Mouse (Mus musculus) heart, embryonic 11.5 days (tissue): ENCODE results near the gene Srcin1. TPM values are rescaled to one million over a fixed set of nuclear protein-coding genes. Genes with fewer than 3 reads are reported as not detected.

Experiments
- polyA plus RNA-seq: library from polyadenylated mRNA; unstranded; fragments of >200 nt; fragmentation: Nextera tagmentation; extraction: Ambion mirVana; gene quantifications from 2 replicates; pipeline ENCODE4 v1.2.1, GENCODE M21; 2014

The Srcin1 gene
- polyA plus RNA-seq, 1 experiment from 2014 or later: 0.23 TPM

Other genes with a start within 250 kb of the Srcin1 start
- gene Gpr179, start 224.1 kb downstream of the Srcin1 start, polyA plus RNA-seq: 0.01 TPM in 1 of 2 replicates, not detected in the other
- 2.2 and 2.9 TPM in 2 replicates for gene Socs7, start 213.6 kb downstream of the Srcin1 start, polyA plus RNA-seq
- gene Arhgap23, start 160.7 kb downstream of the Srcin1 start, polyA plus RNA-seq: 6.7 and 8.3 TPM in 2 replicates
- gene 4933428G20Rik, start 75.8 kb downstream of the Srcin1 start, polyA plus RNA-seq: 0.11 TPM in 1 of 2 replicates, not detected in the other
- 1.4 and 1.5 TPM in 2 replicates for gene Epop, start 53.5 kb upstream of the Srcin1 start, polyA plus RNA-seq
- gene Mllt6, start 87.2 kb upstream of the Srcin1 start, polyA plus RNA-seq: 2.9 and 3.3 TPM in 2 replicates
- 45.8 and 52.3 TPM in 2 replicates for gene Cisd3, start 109.6 kb upstream of the Srcin1 start, polyA plus RNA-seq
- 10.3 and 16.4 TPM in 2 replicates for gene Pcgf2, start 124.3 kb upstream of the Srcin1 start, polyA plus RNA-seq
- 416 and 447 TPM in 2 replicates for gene Psmb3, start 127.2 kb upstream of the Srcin1 start, polyA plus RNA-seq
- 0.70 and 1.2 TPM in 2 replicates for gene Pip4k2b, start 168.5 kb upstream of the Srcin1 start, polyA plus RNA-seq
- gene Cwc25, start 190.4 kb upstream of the Srcin1 start, polyA plus RNA-seq: 9.2 and 9.9 TPM in 2 replicates
- gene 1700001P01Rik, start 199.7 kb upstream of the Srcin1 start, polyA plus RNA-seq: 0.38 TPM in 1 of 2 replicates, not detected in the other
- 461 and 517 TPM in 2 replicates for gene Rpl23, start 206.3 kb upstream of the Srcin1 start, polyA plus RNA-seq
- gene Lasp1, start 222.8 kb upstream of the Srcin1 start, polyA plus RNA-seq: 30.0 and 37.5 TPM in 2 replicates